Mouse (Mus musculus) spleen, adult 2 months (tissue): ENCODE data around the gene Adgra3.

ENCODE experiments used
- CTCF ChIP-seq: fragments of 200-500 bp; IDR thresholded peaks from 2 replicates; pipeline ENCODE4 v1.5.1; 2011; ENCODE audit warnings: mild to moderate bottlenecking, inconsistent platforms; ENCODE audit not compliant: insufficient read depth, insufficient read length, insufficient replicate concordance; ENCODE audit errors: extremely low read depth
- POLR2A ChIP-seq: fragments of 200-500 bp; IDR thresholded peaks from 2 replicates; pipeline ENCODE4 v1.6.1; 2011; ENCODE audit warnings: low read depth, low read length, inconsistent platforms

DNA sequence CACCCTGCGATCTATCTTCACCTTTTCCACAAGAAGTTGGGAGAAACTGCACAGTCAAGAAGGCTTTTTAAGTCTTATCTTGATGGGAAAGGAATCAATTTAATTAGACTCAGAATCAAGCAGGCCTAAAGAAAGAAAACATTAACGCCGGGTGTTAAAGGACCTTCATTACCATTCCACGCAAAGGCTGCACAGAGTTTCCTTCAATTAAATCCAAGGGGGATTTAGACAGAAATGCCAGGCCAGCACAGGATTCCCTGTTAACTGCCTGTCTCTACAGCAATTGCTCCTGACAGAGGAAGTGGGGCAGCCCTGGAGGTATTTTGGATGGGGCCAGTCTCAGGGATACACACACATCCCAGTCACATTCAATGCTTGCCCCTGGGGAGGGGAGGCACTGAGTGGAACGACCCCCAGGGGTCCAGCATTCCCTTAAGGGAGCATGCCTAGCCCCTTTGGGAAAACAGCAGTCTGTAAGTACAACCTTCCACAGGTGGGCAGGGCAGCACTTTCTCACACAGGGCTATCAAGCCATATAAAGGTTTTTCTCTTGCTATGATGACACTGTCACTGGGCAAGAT is 10.4 kb downstream of the Adgra3 start:
- TF ChIP-seq CTCF (no peak), POLR2A (no peak)
